Mouse (Mus musculus): Measurements from ENCODE around the gene Impdh1. TPM values are rescaled to one million over a fixed set of nuclear protein-coding genes. Genes with fewer than 3 reads are reported as not detected.

Impdh1 gene
- polyA plus RNA-seq, 1 experiment from 2014 or later: 44.9 TPM

- Histone ChIP-seq H3K36me3 (peaks cover 16% of the 10 kb centered on the region), H3K4me2 (peak overlapping the region; percentile 83), H3K9ac (peak overlapping the region; percentile 59), H3K4me1 (peaks cover 50% of the 10 kb centered on the region), H3K27me3 (peaks cover 27% of the 10 kb centered on the region), H3K9me3 (replicated peaks) (no peaks in the 10 kb centered on the region), H3K27ac (no peak overlapping the region), H3K4me3 (replicated peaks) (peak overlapping the region; percentile 66)
- ATAC-seq (replicated peaks; ENCODE audit: low FRiP score): no peak
- 8% methylated on average over 7 of the region's 7 CpGs for WGBS
Measured at GRCm38 (mm10) chr6:29211146-29211545, 5.0 kb downstream of the Impdh1 start.

DNA sequence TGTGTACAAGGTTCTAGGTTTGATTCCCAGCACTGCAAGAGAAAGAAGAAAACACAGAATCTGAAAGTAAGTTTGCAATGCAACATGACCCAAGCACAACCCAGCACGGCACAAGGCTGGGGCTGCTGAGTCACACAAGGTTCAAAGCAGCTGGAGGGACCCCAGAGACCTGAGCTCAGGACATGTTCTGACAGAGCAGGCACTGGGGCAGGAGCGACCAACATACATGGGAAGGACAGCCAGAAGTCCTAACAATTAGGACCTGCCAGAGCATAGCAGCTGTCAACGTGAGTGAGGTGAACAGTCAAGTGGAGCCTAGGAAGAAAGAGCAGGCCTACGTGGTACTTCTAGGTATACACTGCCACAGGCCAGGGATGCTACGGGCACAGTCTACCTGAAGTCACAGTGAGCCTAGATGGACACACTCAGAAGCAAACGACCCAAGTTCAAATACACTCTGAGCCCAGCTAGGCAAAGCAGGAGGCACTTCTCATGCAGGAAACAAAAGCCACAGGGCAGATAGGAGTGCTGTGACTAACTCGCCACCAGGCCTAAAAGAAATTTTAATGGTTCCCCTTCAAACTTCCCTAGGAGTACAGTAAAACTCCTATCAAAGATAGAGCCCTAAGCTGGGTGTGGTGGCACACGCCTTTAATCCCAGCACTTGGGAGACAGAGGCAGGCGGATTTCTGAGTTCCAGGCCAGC is 5.8 kb downstream of the Impdh1 start:
- no peaks in the 10 kb centered on the region for H3K9me3 ChIP-seq (replicated peaks)
- no peak for ATAC-seq (replicated peaks; ENCODE audit: low FRiP score)
- H3K4me3 ChIP-seq (replicated peaks): no peak overlapping the region
- H3K4me2 ChIP-seq: peak overlapping the region; percentile 15
- H3K27me3 ChIP-seq: peaks cover 23% of the 10 kb centered on the region
- 77% methylated on average over 9 of the region's 9 CpGs for WGBS
- H3K4me1 ChIP-seq: peaks cover 44% of the 10 kb centered on the region
- no peak overlapping the region for H3K9ac ChIP-seq
- peaks cover 20% of the 10 kb centered on the region for H3K36me3 ChIP-seq
- no peak overlapping the region for H3K27ac ChIP-seq

GRCm38 (mm10) chr6:29208178-29208577 is 8.0 kb downstream of the Impdh1 start:
- Histone ChIP-seq H3K27ac (no peak overlapping the region), H3K4me3 (replicated peaks) (no peak overlapping the region), H3K27me3 (peaks cover 1% of the 10 kb centered on the region; the same call in 1 of the 2 replicates), H3K4me2 (no peak overlapping the region), H3K9ac (no peak overlapping the region), H3K4me1 (peaks cover 25% of the 10 kb centered on the region), H3K36me3 (peaks cover 38% of the 10 kb centered on the region), H3K9me3 (replicated peaks) (no peaks in the 10 kb centered on the region)
- ATAC-seq (replicated peaks; ENCODE audit: low FRiP score): no peak
- WGBS: 83% methylated on average over 5 of the region's 5 CpGs

DNA sequence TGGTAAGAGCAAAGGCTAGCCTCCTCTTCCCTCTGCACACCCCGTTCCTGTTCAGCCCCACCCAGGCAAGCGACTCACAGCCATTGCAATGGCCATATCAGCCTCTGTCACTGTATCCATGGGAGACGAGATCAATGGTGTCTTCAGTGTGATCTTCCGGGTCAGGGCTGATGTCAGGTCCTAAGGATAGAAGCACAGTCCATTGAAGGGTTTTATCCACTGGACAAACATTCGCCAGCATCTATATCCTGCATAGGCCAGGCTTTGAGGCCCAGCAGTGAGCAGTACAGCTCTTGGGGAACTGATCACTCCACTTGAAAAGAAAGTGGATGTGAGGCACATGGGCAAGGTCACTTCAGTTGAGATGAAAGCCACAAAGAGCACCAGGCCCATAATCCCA is 9.1 kb downstream of the Impdh1 start:
- Histone ChIP-seq H3K27me3 (no peaks in the 10 kb centered on the region), H3K4me1 (peaks cover 17% of the 10 kb centered on the region), H3K4me3 (replicated peaks) (no peak overlapping the region), H3K9ac (no peak overlapping the region), H3K36me3 (peaks cover 49% of the 10 kb centered on the region), H3K27ac (no peak overlapping the region), H3K4me2 (no peak overlapping the region), H3K9me3 (replicated peaks) (no peaks in the 10 kb centered on the region)
- ATAC-seq (replicated peaks; ENCODE audit: low FRiP score): no peak
- WGBS: 89% methylated on average over 5 of the region's 5 CpGs

DNA sequence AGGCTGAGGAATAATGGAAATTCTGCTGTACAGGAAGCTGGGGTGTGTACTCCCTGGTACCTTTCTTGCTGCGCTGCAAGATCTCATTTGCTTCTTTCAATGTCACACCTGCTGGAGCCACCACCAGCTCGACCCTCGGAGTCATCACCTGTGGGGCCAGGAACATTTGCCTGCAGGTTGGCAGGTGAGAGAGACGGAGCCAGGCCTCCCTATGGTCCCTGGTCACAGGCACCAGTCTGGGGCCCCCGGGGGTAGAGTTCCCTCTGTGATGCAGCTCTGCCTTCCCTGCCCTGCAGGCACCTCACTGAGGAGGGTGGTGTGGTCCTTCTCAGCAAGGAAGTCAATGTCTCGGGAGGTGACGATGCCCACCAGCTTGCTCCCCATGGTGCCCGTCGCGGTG is 10.2 kb downstream of the Impdh1 start:
- H3K4me3 ChIP-seq (replicated peaks): no peak overlapping the region
- no peaks in the 10 kb centered on the region for H3K27me3 ChIP-seq
- no peak overlapping the region for H3K4me2 ChIP-seq
- peaks cover 10% of the 10 kb centered on the region for H3K4me1 ChIP-seq
- H3K9ac ChIP-seq: no peak overlapping the region
- WGBS: 91% methylated on average over 10 of the region's 10 CpGs
- H3K36me3 ChIP-seq: peaks cover 53% of the 10 kb centered on the region
- H3K9me3 ChIP-seq (replicated peaks): no peaks in the 10 kb centered on the region
- no peak for ATAC-seq (replicated peaks; ENCODE audit: low FRiP score)
- H3K27ac ChIP-seq: no peak overlapping the region

DNA sequence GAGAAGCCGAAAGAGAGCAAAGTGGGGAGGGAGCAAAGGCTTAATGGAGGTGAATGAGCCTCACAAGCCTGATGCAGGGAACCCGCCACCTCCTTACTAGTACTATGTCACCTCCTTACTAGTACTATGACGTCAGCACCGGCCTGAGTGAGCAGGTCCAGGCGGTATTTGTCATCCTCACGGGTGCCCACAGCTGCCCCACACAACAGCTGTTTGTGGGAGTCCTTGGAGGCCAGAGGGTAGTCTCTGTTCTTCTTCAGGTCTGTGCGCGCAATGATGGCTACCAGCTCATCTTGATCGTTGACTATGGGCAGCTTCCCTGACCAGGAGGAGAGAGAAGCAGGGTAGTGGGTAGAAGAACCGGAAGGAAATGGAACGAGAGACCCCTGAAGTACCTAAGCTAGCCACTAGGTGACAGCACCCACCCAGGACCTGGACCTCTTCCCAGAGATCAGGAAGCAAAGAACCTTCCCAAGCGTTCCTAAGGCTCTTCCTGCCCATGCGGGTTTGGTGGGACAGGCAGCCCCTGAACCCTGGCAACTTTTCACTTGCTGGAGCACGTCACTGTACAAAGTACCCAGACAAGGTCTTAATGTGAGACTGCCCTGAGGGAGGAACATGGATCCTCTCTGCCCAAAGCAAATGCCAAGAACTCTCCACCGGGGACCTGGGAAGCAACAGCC is 11.1 kb downstream of the Impdh1 start:
- H3K4me2 ChIP-seq: no peak overlapping the region
- H3K27me3 ChIP-seq: no peaks in the 10 kb centered on the region
- no peak overlapping the region for H3K9ac ChIP-seq
- 0 out of 2 replicates have a peak, but pooled peaks cover 2% of the 10 kb centered on the region for H3K4me1 ChIP-seq
- ATAC-seq (replicated peaks; ENCODE audit: low FRiP score): no peak; the same call in 1 of the 2 replicates
- peaks cover 54% of the 10 kb centered on the region for H3K36me3 ChIP-seq
- no peak overlapping the region for H3K27ac ChIP-seq
- no peaks in the 10 kb centered on the region for H3K9me3 ChIP-seq (replicated peaks)
- 57% methylated on average over 15 of the region's 15 CpGs for WGBS
- no peak overlapping the region for H3K4me3 ChIP-seq (replicated peaks)

GRCm38 (mm10) chr6:29203861-29204585 is 12.1 kb downstream of the Impdh1 start:
- Histone ChIP-seq H3K9ac (no peak overlapping the region), H3K27ac (no peak overlapping the region), H3K4me2 (no peak overlapping the region), H3K4me1 (peaks cover 6% of the 10 kb centered on the region), H3K27me3 (no peaks in the 10 kb centered on the region), H3K9me3 (replicated peaks) (no peaks in the 10 kb centered on the region), H3K36me3 (peaks cover 51% of the 10 kb centered on the region), H3K4me3 (replicated peaks) (no peak overlapping the region)
- ATAC-seq (replicated peaks; ENCODE audit: low FRiP score): no peak
- WGBS: 86% methylated on average over 6 of the region's 6 CpGs

- ATAC-seq (replicated peaks; ENCODE audit: low FRiP score): no peak
- Histone ChIP-seq H3K27ac (no peak overlapping the region), H3K4me1 (peaks cover 14% of the 10 kb centered on the region), H3K36me3 (peaks cover 51% of the 10 kb centered on the region), H3K9ac (no peak overlapping the region), H3K9me3 (replicated peaks) (no peaks in the 10 kb centered on the region), H3K4me3 (replicated peaks) (no peak overlapping the region), H3K27me3 (peaks cover 1% of the 10 kb centered on the region; the same call in 1 of the 2 replicates), H3K4me2 (no peak overlapping the region)
- WGBS: 93% methylated on average over 13 of the region's 13 CpGs
Measured at GRCm38 (mm10) chr6:29203096-29203495, 13.1 kb downstream of the Impdh1 start.

- Histone ChIP-seq H3K4me2 (no peak overlapping the region), H3K9me3 (replicated peaks) (no peaks in the 10 kb centered on the region), H3K4me3 (replicated peaks) (no peak overlapping the region), H3K9ac (no peak overlapping the region), H3K36me3 (peaks cover 45% of the 10 kb centered on the region), H3K27me3 (peaks cover 12% of the 10 kb centered on the region; the same call in 1 of the 2 replicates), H3K4me1 (peaks cover 14% of the 10 kb centered on the region), H3K27ac (no peak overlapping the region)
- no peak for ATAC-seq (replicated peaks; ENCODE audit: low FRiP score)
- 88% methylated on average over 8 of the region's 8 CpGs for WGBS
Measured at GRCm38 (mm10) chr6:29201988-29202387, 14.2 kb downstream of the Impdh1 start.

- Histone ChIP-seq H3K27me3 (peaks cover 15% of the 10 kb centered on the region; the same call in 1 of the 2 replicates), H3K4me2 (no peak overlapping the region), H3K36me3 (peaks cover 40% of the 10 kb centered on the region), H3K4me3 (replicated peaks) (no peak overlapping the region), H3K9ac (no peak overlapping the region), H3K9me3 (replicated peaks) (no peaks in the 10 kb centered on the region), H3K4me1 (peaks cover 14% of the 10 kb centered on the region), H3K27ac (no peak overlapping the region)
- no peak for ATAC-seq (replicated peaks; ENCODE audit: low FRiP score)
- WGBS: 94% methylated on average over 5 of the region's 5 CpGs
Measured at GRCm38 (mm10) chr6:29201341-29201740, 14.8 kb downstream of the Impdh1 start.

DNA sequence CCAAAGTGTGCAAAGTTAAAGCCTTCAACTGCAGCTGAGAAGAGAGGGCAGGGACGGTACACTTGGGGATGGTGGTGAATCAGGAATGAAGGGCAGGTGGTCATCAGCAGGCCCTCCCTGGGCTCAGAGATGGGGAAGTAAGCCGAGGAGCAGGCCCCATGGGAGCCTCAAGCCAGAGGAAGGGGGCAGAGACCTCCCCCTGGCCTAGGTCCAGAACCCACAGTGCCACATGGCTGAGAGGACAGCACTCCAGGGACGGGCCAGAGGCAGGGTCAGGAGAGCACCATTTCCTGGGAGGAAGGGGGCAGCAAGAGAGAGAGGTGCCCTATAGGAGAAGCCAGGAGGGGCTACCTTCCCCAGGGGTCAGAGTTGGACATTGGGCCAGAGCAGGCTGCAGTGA is 15.7 kb downstream of the Impdh1 start:
- WGBS: 65% methylated on average over 3 of the region's 3 CpGs
- no peak overlapping the region for H3K27ac ChIP-seq

More for the DNA sequence above, 15.7 kb downstream of the Impdh1 start:
- peaks cover 17% of the 10 kb centered on the region for H3K4me1 ChIP-seq
- no peak overlapping the region for H3K9ac ChIP-seq
- H3K36me3 ChIP-seq: peaks cover 34% of the 10 kb centered on the region
- no peak for ATAC-seq (replicated peaks; ENCODE audit: low FRiP score)
- peaks cover 15% of the 10 kb centered on the region; the same call in 1 of the 2 replicates for H3K27me3 ChIP-seq
- no peaks in the 10 kb centered on the region for H3K9me3 ChIP-seq (replicated peaks)
- H3K4me3 ChIP-seq (replicated peaks): no peak overlapping the region
- H3K4me2 ChIP-seq: no peak overlapping the region
